Mouse (Mus musculus) stomach, embryonic 16.5 days (tissue): ENCODE data around the gene Ddx23. TPM values are rescaled to one million over a fixed set of nuclear protein-coding genes. Genes with fewer than 3 reads are reported as not detected.

Source experiments
- ATAC-seq: fragments of 200-750 bp; cut with Nextera tagmentation; 2 replicates; pipeline ENCODE4 v1.8.0; 2017; ENCODE audit warnings: moderate number of reproducible peaks, moderate TSS enrichment; ENCODE audit not compliant: insufficient read depth, low FRiP score
- H3K27ac ChIP-seq: fragments of 300-500 bp; sonication (generic); 2 replicates; pipeline ENCODE4 v1.5.1; 2014; ENCODE audit warnings: low read length
- H3K27me3 ChIP-seq: fragments of 300-500 bp; sonication (generic); 2 replicates; pipeline ENCODE4 v1.6.1; 2014; ENCODE audit warnings: low read length, control low read depth, mixed read lengths; ENCODE audit not compliant: control insufficient read depth, insufficient read depth
- H3K36me3 ChIP-seq: fragments of 300-500 bp; sonication (generic); 2 replicates; pipeline ENCODE4 v1.6.1; 2014; ENCODE audit warnings: low read length; ENCODE audit not compliant: control insufficient read depth, insufficient read depth
- H3K4me1 ChIP-seq: fragments of 300-500 bp; sonication (generic); 2 replicates; pipeline ENCODE4 v1.6.1; 2014; ENCODE audit warnings: low read length, control low read depth, mixed read lengths; ENCODE audit not compliant: control insufficient read depth, insufficient read depth
- H3K4me2 ChIP-seq: fragments of 300-500 bp; sonication (generic); 2 replicates; pipeline ENCODE4 v1.6.1; 2014; ENCODE audit warnings: low read depth, low read length, mixed read lengths
- H3K4me3 ChIP-seq: fragments of 300-500 bp; sonication (generic); replicated peaks from 2 replicates; pipeline ENCODE4 v1.5.1; 2014; ENCODE audit warnings: mild to moderate bottlenecking, low read length
- H3K9ac ChIP-seq: fragments of 300-500 bp; sonication (generic); 2 replicates; pipeline ENCODE4 v1.6.1; 2014; ENCODE audit warnings: low read length
- H3K9me3 ChIP-seq: fragments of 300-500 bp; sonication (generic); replicated peaks from 2 replicates; pipeline ENCODE4 v1.6.1; 2016; ENCODE audit warnings: low read length, control low read depth; ENCODE audit not compliant: control insufficient read depth
- WGBS: fragments of 180-500 bp; shearing (Covaris S2); extraction: QIAGEN DNeasy Blood & Tissue Kit; methylation state at CpG from one replicate; pipeline ENCODE4 v1.1.7; 2014; 5-methylcytosine and 5-hydroxymethylcytosine counted together
- polyA plus RNA-seq: library from polyadenylated mRNA; unstranded; fragments of >200 nt; fragmentation: Nextera tagmentation; extraction: Ambion mirVana; gene quantifications from 2 replicates; pipeline ENCODE4 v1.2.1, GENCODE M21; 2015

Gene Ddx23
- polyA plus RNA-seq, 1 experiment from 2014 or later, result 18.6 TPM

DNA sequence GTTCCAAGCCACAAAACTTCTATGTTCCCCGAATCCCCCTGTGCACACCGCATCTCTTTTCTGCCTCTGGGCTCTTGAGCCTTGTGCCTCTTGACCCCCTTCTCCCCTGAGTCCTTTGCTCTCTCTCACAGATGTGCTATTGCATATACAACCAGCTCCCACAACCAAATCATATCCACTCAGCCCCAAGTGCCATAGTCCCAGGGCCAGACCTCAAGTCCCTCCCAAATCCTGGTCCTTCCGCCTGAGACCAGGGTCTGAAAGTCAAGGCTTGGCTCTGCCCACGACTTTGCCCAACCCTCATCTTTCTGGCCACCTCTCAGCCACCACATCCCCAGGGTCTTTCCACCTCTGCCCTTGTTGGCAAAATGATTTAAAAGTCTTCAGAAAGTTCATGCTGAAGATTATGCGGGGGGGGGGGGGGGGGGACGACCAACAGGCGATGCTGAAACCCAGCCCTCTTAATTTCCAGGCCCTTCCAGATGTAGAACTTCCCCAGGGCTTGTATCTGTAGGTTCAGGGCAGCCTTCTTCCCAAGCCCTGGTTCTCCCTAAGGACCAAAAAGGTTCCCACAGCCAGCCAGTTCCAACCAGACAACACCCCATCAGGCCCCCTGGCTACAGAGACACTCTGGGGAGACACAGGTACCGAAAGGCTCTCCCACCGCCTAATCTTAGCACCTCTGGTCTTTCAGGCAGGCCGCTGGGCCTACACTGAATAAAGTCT lies 54.5 kb downstream of the Ddx23 start:
- H3K4me1 ChIP-seq, result peaks cover 43% of the 10 kb centered on the region
- H3K9me3 ChIP-seq, result no peaks in the 10 kb centered on the region
- peak; percentile 0; the same call in 1 of the 2 replicates for ATAC-seq
- 13% methylated on average over 9 of the region's 10 CpGs for WGBS
- 0 out of 2 replicates have a peak, but pooled peaks cover 10% of the 10 kb centered on the region for H3K36me3 ChIP-seq
- peak overlapping the region; percentile 97 for H3K27ac ChIP-seq
- peak overlapping the region; percentile 73 for H3K4me2 ChIP-seq
- no peaks in the 10 kb centered on the region for H3K27me3 ChIP-seq
- H3K4me3 ChIP-seq, result peak overlapping the region; percentile 88
- H3K9ac ChIP-seq, result peak overlapping the region; percentile 96

DNA sequence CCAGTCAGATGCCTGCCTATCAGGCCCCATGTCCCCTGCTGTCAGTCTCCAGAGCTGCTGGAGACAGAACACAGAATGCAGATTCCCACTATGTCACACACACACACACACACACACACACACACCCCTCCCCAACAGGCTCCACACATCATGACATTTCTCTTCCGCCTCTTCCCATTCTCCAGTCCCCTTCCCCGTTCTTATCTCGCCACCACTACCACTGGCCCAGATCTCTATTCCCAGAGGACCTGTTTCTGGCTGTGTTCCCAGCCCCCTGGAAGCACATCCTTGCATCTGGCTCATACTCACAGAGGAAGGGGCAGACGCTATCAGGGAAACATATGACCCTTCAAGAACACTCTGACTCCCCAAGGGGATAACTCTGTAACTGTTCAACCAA lies 55.1 kb downstream of the Ddx23 start:
- peak overlapping the region; percentile 97; the same call in 1 of the 2 replicates for H3K27ac ChIP-seq
- H3K36me3 ChIP-seq, result 0 out of 2 replicates have a peak, but pooled peaks cover 10% of the 10 kb centered on the region
- no peaks in the 10 kb centered on the region for H3K9me3 ChIP-seq
- no peaks in the 10 kb centered on the region for H3K27me3 ChIP-seq
- H3K4me2 ChIP-seq, result peak overlapping the region; percentile 73
- H3K9ac ChIP-seq, result peak overlapping the region; percentile 96
- H3K4me1 ChIP-seq, result peaks cover 50% of the 10 kb centered on the region
- WGBS, result 9% methylated on average over 4 of the region's 4 CpGs
- ATAC-seq, result no peak
- peak overlapping the region; percentile 88 for H3K4me3 ChIP-seq

DNA sequence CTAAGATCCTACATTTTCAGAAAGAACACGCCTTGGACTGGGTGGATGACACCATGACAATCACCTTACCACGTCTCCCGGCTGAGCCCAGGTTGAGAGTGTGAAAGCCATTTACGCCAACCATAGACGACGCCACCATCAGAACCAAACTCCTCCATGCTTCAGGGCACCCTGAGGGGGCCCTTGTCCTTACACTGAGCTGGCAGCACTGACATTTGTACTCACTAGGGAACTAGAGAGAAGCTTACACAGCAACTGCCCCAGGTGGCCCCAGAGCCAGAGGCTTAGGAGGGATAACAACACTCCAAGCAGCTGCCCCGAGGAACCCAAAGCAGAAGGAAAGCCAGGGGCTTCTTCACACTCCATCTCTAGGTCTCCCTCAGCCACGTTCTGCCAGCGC lies 56.0 kb downstream of the Ddx23 start:
- H3K27ac ChIP-seq, result peak overlapping the region; percentile 97
- no peak for ATAC-seq
- 0 out of 2 replicates have a peak overlapping the region, but pooled peaks have one; percentile 4 for H3K4me3 ChIP-seq
- H3K36me3 ChIP-seq, result 0 out of 2 replicates have a peak, but pooled peaks cover 10% of the 10 kb centered on the region
- H3K9me3 ChIP-seq, result no peaks in the 10 kb centered on the region
- H3K4me2 ChIP-seq, result peak overlapping the region; percentile 73; the same call in 1 of the 2 replicates
- 60% methylated on average over 9 of the region's 9 CpGs for WGBS
- H3K4me1 ChIP-seq, result peaks cover 56% of the 10 kb centered on the region
- H3K9ac ChIP-seq, result peak overlapping the region; percentile 96
- no peaks in the 10 kb centered on the region for H3K27me3 ChIP-seq

DNA sequence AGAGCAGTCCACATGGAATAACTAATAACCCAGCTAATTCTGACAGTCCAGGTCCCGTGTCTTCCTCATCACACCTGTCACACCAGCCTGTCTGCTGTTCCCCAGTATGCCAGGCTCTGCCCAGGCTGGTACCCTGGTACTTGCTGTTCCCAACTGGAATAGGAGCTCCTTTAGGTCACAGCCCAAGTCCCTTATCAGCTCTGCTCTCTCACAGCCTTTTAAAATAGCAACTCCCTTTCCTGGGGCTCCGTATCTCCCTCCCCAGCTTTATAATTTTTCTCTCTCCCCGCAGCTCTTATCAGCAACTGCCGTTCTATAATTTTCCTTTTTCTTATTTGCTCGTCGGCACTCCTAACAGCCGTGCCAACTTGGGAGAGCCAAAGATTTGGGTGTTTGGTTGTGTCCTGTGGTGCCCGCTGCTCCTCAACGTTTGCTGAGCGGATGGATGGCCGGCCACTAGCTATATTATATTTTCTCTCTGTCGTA lies 56.6 kb downstream of the Ddx23 start:
- H3K4me2 ChIP-seq, result peak overlapping the region; percentile 73
- H3K4me1 ChIP-seq, result peaks cover 58% of the 10 kb centered on the region
- H3K27ac ChIP-seq, result peak overlapping the region; percentile 97
- ATAC-seq, result no peak
- peak overlapping the region; percentile 16 for H3K4me3 ChIP-seq
- 0 out of 2 replicates have a peak, but pooled peaks cover 10% of the 10 kb centered on the region for H3K36me3 ChIP-seq
- 63% methylated on average over 12 of the region's 12 CpGs for WGBS
- H3K9ac ChIP-seq, result 0 out of 2 replicates have a peak overlapping the region, but pooled peaks have one; percentile 20
- no peaks in the 10 kb centered on the region for H3K9me3 ChIP-seq
- H3K27me3 ChIP-seq, result no peaks in the 10 kb centered on the region

DNA sequence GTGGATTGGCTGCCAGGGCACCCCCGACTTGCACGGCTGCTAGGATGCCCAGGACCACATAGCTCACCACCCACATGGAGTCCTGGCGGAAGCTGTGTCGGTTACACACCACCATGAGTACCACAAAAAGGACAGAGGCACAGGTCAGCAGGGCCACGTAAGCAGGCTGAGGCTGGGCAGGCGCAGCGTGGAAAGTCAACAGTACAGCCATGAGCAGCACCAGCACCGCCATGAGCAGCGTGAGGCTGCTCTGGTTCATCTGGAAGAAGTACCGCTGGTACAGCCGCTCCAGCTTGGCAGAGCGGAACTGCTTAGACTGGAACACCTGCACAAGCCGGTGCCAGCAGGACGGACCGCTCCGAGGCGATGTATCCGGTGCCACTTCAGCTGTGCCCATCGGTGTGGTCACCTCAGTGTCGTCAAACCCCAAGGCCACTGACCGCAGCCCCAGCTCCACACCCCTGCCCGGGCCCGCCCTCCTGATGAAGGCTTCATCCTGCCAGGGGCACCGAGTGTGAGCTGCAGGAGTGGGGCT lies 58.6 kb downstream of the Ddx23 start:
- no peak overlapping the region for H3K9ac ChIP-seq
- 0 out of 2 replicates have a peak overlapping the region, but pooled peaks have one; percentile 54 for H3K4me2 ChIP-seq
- peaks cover 53% of the 10 kb centered on the region for H3K4me1 ChIP-seq
- H3K9me3 ChIP-seq, result no peaks in the 10 kb centered on the region
- no peak for ATAC-seq
- no peak overlapping the region for H3K4me3 ChIP-seq
- peaks cover 15% of the 10 kb centered on the region for H3K36me3 ChIP-seq
- no peak overlapping the region for H3K27ac ChIP-seq
- no peaks in the 10 kb centered on the region for H3K27me3 ChIP-seq
- whole genome bisulfite sequencing, result 88% methylated on average over 24 of the region's 24 CpGs

DNA sequence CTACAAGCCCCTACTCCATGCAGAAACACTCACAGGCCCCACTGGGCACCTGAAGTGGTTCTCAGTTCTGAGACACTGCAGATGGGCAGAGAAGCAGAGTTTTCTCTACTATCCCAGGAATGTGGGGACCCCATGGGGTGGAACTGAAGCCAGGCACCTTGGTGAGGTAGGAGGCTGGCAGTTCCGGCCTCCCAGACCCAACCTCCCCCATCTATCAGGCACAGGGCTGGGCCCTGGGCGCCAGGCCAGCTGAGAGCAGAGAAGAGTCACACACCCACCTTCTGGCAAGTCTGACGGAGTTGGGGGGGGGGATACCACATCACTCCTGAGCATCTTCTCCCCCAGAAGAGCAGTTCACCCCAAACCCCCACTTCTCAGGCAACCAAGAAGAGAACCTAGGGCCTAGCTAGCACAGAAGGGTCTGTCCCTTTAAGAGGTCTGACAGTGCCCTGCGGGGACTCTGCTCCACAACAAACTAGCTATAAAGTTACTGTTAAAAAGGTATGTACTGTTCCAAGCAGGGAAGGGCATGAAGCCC lies 59.7 kb downstream of the Ddx23 start:
- Histone ChIP-seq H3K4me1 (peaks cover 51% of the 10 kb centered on the region), H3K9me3 (no peaks in the 10 kb centered on the region), H3K36me3 (peaks cover 23% of the 10 kb centered on the region), H3K4me3 (peak overlapping the region; percentile 39), H3K27me3 (no peaks in the 10 kb centered on the region), H3K9ac (peak overlapping the region; percentile 69), H3K27ac (peak overlapping the region; percentile 68), H3K4me2 (peak overlapping the region; percentile 54)
- peak; percentile 30; the same call in 1 of the 2 replicates for ATAC-seq
- 31% methylated on average over 4 of the region's 4 CpGs for WGBS

DNA sequence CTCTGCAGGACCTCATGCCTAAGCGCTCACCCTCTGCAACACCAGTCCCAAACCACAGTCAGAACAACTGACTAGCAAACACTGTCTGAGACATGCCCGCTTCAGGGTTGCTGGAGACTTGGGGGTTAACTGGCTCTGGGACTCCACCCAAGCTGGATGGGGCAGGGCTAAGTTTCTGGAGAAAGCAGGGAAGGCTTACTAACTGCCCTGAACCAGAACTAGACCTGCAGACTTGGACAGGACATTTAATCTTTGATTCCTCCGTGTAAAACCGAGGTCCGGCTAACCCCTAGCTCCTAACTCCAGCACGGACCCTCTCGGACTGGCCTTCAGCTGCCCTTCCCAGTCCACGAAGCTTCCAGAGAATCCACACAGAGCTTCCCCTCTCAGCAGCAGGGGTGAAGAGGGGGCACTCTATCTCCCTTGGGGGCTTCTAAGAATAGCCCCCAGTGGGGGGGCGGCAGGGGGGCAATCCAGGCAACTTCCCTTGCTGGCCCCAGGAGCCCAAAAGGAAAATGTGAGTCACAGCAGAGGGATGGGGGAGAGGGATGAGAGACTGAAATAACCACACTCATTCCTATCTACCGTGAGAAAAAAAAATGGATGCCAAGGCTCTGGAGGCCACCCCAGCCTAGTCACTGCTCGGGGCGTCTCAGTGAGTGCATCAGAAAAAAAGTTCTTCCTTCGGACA lies 60.4 kb downstream of the Ddx23 start:
- peak overlapping the region; percentile 54 for H3K4me2 ChIP-seq
- peak; percentile 56; the same call in 1 of the 2 replicates for ATAC-seq
- H3K9me3 ChIP-seq, result no peaks in the 10 kb centered on the region
- H3K4me3 ChIP-seq, result peak overlapping the region; percentile 39
- H3K9ac ChIP-seq, result peak overlapping the region; percentile 69
- peak overlapping the region; percentile 68 for H3K27ac ChIP-seq
- 33% methylated on average over 13 of the region's 13 CpGs for WGBS
- H3K36me3 ChIP-seq, result peaks cover 23% of the 10 kb centered on the region
- H3K4me1 ChIP-seq, result peaks cover 45% of the 10 kb centered on the region
- H3K27me3 ChIP-seq, result no peaks in the 10 kb centered on the region

DNA sequence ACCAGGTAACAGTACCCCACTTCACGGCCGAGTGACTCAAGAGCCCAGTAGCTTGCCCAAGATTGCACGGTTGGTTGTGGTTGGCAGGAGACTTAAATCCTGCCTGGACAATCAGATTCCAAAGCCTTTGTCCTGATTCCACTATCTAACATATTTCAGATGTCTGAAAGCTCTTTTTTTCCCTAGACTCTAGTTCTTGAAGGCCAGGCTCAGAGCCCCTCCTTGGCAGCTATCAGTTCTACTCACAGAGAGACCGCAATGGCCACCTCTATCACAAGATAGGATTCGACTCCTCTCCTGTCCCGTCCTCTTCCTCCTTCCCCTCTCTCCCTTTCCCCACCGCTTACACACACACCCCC lies 60.9 kb downstream of the Ddx23 start:
- peak overlapping the region; percentile 68; the same call in 1 of the 2 replicates for H3K27ac ChIP-seq
- H3K4me3 ChIP-seq, result peak overlapping the region; percentile 39
- peak overlapping the region; percentile 34; the same call in 1 of the 2 replicates for H3K9ac ChIP-seq

More for the DNA sequence above, 60.9 kb downstream of the Ddx23 start:
- no peak for ATAC-seq
- Histone ChIP-seq H3K9me3 (no peaks in the 10 kb centered on the region), H3K36me3 (peaks cover 23% of the 10 kb centered on the region), H3K4me2 (peak overlapping the region; percentile 54), H3K4me1 (peaks cover 40% of the 10 kb centered on the region), H3K27me3 (no peaks in the 10 kb centered on the region)
- WGBS, result 60% methylated on average over 7 of the region's 7 CpGs
